Mouse (Mus musculus) midbrain, postnatal 0 days (tissue): Measurements from ENCODE around the gene Cbx5. TPM values are rescaled to one million over a fixed set of nuclear protein-coding genes. Genes with fewer than 3 reads are reported as not detected.

Experiments
- ATAC-seq: fragments of 200-750 bp; cut with Nextera tagmentation; 2 replicates; pipeline ENCODE4 v1.8.0; 2017; ENCODE audit warnings: moderate number of reproducible peaks, mild to moderate bottlenecking, moderate TSS enrichment, moderate library complexity; ENCODE audit not compliant: low FRiP score
- DNase-seq: peaks from one replicate; pipeline ENCODE4 v3.0.0-alpha.2; 2015; ENCODE audit warnings: low spot score
- H3K27ac ChIP-seq: fragments of 300-500 bp; sonication (generic); 2 replicates; pipeline ENCODE4 v1.5.1; 2014; ENCODE audit warnings: low read depth, mild to moderate bottlenecking, low read length, mixed read lengths
- H3K27me3 ChIP-seq: fragments of 300-500 bp; sonication (generic); 2 replicates; pipeline ENCODE4 v1.6.1; 2014; ENCODE audit warnings: low read length, control low read depth, mixed read lengths; ENCODE audit not compliant: insufficient read depth
- H3K36me3 ChIP-seq: fragments of 300-500 bp; sonication (generic); 2 replicates; pipeline ENCODE4 v1.6.1; 2014; ENCODE audit warnings: low read length, control low read depth, mixed read lengths; ENCODE audit not compliant: insufficient read depth
- H3K4me1 ChIP-seq: fragments of 300-500 bp; sonication (generic); 2 replicates; pipeline ENCODE4 v1.6.1; 2014; ENCODE audit warnings: mild to moderate bottlenecking, control low read depth, antibody characterized with exemption, low read length, mixed read lengths; ENCODE audit not compliant: insufficient read depth
- H3K4me2 ChIP-seq: fragments of 300-500 bp; sonication (generic); 2 replicates; pipeline ENCODE4 v1.6.1; 2014; ENCODE audit warnings: low read depth, mild to moderate bottlenecking, low read length, mixed read lengths; ENCODE audit not compliant: poor library complexity, severe bottlenecking
- H3K4me3 ChIP-seq: fragments of 300-500 bp; sonication (generic); 2 replicates; pipeline ENCODE4 v1.5.1; 2014; ENCODE audit warnings: low read depth, mild to moderate bottlenecking, low read length, moderate library complexity
- H3K9ac ChIP-seq: fragments of 300-500 bp; sonication (generic); replicated peaks from 2 replicates; pipeline ENCODE4 v1.6.1; 2014; ENCODE audit warnings: mild to moderate bottlenecking, low read length, moderate library complexity, mixed read lengths; ENCODE audit not compliant: poor library complexity, severe bottlenecking
- H3K9me3 ChIP-seq: fragments of 300-500 bp; sonication (generic); 2 replicates; pipeline ENCODE4 v1.6.1; 2016; ENCODE audit warnings: low read length, control low read depth
- CTCF ChIP-seq: IDR thresholded peaks from 2 replicates; pipeline ENCODE4 v1.5.1; 2016; ENCODE audit warnings: antibody characterized with exemption, mild to moderate bottlenecking
- WGBS: fragments of 180-500 bp; shearing (Covaris S2); extraction: QIAGEN DNeasy Blood & Tissue Kit; methylation state at CpG from one replicate; pipeline ENCODE4 v1.1.7; 2014; 5-methylcytosine and 5-hydroxymethylcytosine counted together
- polyA plus RNA-seq: library from polyadenylated mRNA; unstranded; fragments of >200 nt; fragmentation: Nextera tagmentation; extraction: Ambion mirVana; gene quantifications from 2 replicates; pipeline ENCODE4 v1.2.1, GENCODE M21; 2015
- total RNA-seq: library from RNA; depleted of rRNA; stranded (reverse); fragments of >200 nt; gene quantifications from 2 replicates; pipeline ENCODE4 v1.2.3, GENCODE M21; 2014

The Cbx5 gene
- total and polyA plus RNA-seq, 2 experiments from 2014 or later, result 106 to 190 TPM

DNA sequence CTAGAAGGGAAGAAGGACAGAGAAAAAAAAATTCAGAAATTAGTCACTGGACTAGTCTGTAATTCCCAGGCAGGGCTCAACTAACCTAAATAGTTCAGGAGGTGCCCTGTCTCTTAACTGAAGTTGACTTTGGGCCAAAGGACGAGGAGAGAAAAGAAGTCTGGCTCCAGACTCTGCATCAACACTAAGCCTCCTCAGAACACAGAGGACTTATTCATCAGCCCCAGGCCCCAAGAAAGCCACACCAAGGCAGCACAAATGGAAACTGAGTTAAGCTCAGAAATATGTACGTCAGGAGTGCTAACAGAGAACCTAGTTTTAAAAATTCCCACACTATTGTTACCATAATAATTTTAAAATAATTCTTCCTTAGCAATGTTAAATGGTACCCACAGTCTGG lies 25.5 kb downstream of the Cbx5 start:
- TF ChIP-seq CTCF, result no peak
- peak overlapping the region; percentile 52 for H3K27ac ChIP-seq
- H3K27me3 ChIP-seq, result no peaks in the 10 kb centered on the region
- peak overlapping the region; percentile 19 for H3K4me3 ChIP-seq
- peaks cover 13% of the 10 kb centered on the region; the same call in 1 of the 2 replicates for H3K4me1 ChIP-seq
- WGBS, result 14% methylated on average over 2 of the region's 2 CpGs
- peak; percentile 50 for DNase-seq
- no peak for ATAC-seq
- H3K36me3 ChIP-seq, result peaks cover 18% of the 10 kb centered on the region
- peak overlapping the region; percentile 55 for H3K4me2 ChIP-seq
- no peak overlapping the region for H3K9ac ChIP-seq
- no peaks in the 10 kb centered on the region for H3K9me3 ChIP-seq

GRCm38 (mm10) chr15:103205156-103205555 lies 34.5 kb downstream of the Cbx5 start:
- no peak overlapping the region for H3K4me2 ChIP-seq
- no peak overlapping the region for H3K27ac ChIP-seq
- peak; percentile 60 for TF ChIP-seq CTCF
- no peak for ATAC-seq
- no peaks in the 10 kb centered on the region for H3K27me3 ChIP-seq
- H3K36me3 ChIP-seq, result peaks cover 21% of the 10 kb centered on the region
- no peaks in the 10 kb centered on the region for H3K9me3 ChIP-seq
- H3K9ac ChIP-seq, result no peak overlapping the region
- 62% methylated on average over 2 of the region's 2 CpGs for WGBS
- no peaks in the 10 kb centered on the region for H3K4me1 ChIP-seq
- no peak overlapping the region for H3K4me3 ChIP-seq
- DNase-seq, result peak; percentile 40

DNA sequence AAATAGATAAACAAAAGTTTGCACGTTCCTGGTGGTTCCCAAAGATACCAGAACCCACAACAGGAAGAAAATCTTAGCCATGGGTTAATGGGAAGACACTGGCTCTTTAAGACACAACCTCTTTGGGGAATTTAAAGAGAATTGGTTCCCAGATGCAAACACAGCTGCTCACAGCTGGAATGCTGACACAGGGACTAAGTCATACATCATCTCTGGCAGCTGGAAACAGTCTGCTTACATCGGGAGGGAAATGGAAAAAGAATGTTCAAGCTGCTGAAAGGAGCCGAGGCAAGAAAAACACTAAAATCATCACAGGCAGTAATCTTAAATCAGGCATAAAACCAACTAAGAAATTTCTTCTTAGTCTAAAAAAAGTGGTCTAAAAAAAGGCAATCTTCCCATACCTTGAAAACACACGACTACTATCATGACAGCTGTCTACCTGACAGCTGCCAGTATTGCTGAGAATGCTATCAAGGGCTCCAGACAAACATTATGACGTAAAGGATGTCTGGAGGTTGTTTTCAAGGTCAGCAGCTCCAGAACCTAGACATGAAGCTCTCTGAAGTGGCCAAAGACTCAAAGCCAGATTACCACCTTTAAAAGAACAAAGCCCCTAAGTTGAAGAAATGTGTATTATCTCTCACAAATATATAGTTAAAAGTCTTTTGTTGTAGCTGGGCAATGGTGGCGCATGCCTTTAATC lies 37.4 kb downstream of the Cbx5 start:
- 72% methylated on average over 6 of the region's 6 CpGs for WGBS
- Histone ChIP-seq H3K9ac (no peak overlapping the region), H3K36me3 (peaks cover 38% of the 10 kb centered on the region), H3K4me1 (no peaks in the 10 kb centered on the region), H3K27me3 (no peaks in the 10 kb centered on the region), H3K4me3 (no peak overlapping the region), H3K9me3 (no peaks in the 10 kb centered on the region), H3K27ac (0 out of 2 replicates have a peak overlapping the region, but pooled peaks have one; percentile 3), H3K4me2 (no peak overlapping the region)
- no peak for ATAC-seq
- no peak for TF ChIP-seq CTCF
- peak; percentile 54 for DNase-seq

- no peak for ATAC-seq
- Histone ChIP-seq H3K4me2 (no peak overlapping the region), H3K9ac (no peak overlapping the region), H3K27me3 (no peaks in the 10 kb centered on the region), H3K9me3 (no peaks in the 10 kb centered on the region), H3K27ac (no peak overlapping the region), H3K36me3 (peaks cover 28% of the 10 kb centered on the region), H3K4me3 (no peak overlapping the region), H3K4me1 (no peaks in the 10 kb centered on the region)
- WGBS, result 85% methylated on average over 4 of the region's 4 CpGs
- TF ChIP-seq CTCF, result no peak
- DNase-seq, result no peak
Observed at GRCm38 (mm10) chr15:103197785-103198184, 41.8 kb downstream of the Cbx5 start.

- ATAC-seq (no peak), DNase-seq (no peak)
- Histone ChIP-seq H3K9ac (no peak overlapping the region), H3K4me1 (no peaks in the 10 kb centered on the region), H3K36me3 (peaks cover 28% of the 10 kb centered on the region), H3K4me2 (no peak overlapping the region), H3K4me3 (no peak overlapping the region), H3K27ac (no peak overlapping the region), H3K9me3 (no peaks in the 10 kb centered on the region), H3K27me3 (no peaks in the 10 kb centered on the region)
- 86% methylated on average over 1 of the region's 1 CpGs for WGBS
- no peak for TF ChIP-seq CTCF
Observed at GRCm38 (mm10) chr15:103196835-103197234, 42.8 kb downstream of the Cbx5 start.

DNA sequence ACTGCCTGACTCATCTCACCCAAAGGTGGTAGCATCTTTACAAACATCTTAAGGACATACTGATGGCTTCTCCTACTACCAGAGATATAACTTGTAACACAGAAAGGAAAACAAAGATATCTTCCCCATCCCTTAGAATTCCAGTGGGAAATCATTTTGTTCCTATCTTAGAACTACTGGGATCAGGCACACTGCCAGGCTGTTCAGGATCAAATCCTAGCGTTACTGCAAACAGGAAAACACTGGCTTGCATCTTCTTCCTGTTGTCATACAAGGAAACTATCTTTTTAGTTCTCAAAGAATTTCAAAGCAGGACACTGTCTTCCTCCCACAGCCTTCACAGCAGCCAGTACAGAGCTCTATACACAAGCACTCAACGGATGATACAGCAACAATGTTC lies 46.0 kb downstream of the Cbx5 start:
- Histone ChIP-seq H3K4me1 (no peaks in the 10 kb centered on the region), H3K4me3 (no peak overlapping the region), H3K9ac (no peak overlapping the region), H3K27ac (no peak overlapping the region), H3K4me2 (no peak overlapping the region), H3K36me3 (peaks cover 17% of the 10 kb centered on the region), H3K27me3 (no peaks in the 10 kb centered on the region), H3K9me3 (no peaks in the 10 kb centered on the region)
- ATAC-seq (no peak), DNase-seq (no peak)
- WGBS, result 85% methylated on average over 2 of the region's 2 CpGs
- TF ChIP-seq CTCF, result no peak
